Mouse (Mus musculus): Measurements from ENCODE around the gene Atp13a5. TPM values are rescaled to one million over a fixed set of nuclear protein-coding genes. Genes with fewer than 3 reads are reported as not detected.

The Atp13a5 gene
- polyA plus RNA-seq (2014; fragmentation: Nextera tagmentation; extraction: Ambion mirVana): 0.08 and 0.32 TPM in 2 replicates

DNA sequence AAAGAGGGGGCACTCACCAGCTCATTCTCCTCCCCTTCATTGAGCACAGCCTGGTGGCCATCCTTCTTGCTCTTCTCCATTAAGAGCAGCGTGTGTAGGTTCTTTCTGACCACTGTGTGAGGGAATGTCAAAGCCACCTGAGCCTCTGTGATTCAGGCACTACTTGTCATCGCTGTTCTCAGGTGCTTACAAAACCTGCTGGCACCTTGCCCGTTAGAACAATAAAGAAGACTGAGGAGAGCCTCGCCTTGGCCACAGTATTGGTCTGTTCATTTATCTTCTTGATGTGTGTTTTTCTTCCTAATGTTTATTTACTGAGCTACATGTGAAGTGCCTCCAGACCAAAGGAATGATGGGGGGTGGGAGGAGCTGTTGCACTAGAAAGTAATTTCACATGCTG is at the start of gene Atp13a5:
Atp13a5 (minus strand) TSS at position 275 of the 400 bp plus-strand sequence.
- Histone ChIP-seq H3K27ac (ENCODE audit: low read depth, low read length) (no peak within 1 kb of the TSS; the same call in 1 of the 2 replicates), H3K9ac (ENCODE audit: low read depth, low read length) (no peak within 1 kb of the TSS), H3K4me1 (replicated peaks; ENCODE audit: control insufficient read depth, insufficient read depth, low read length) (no peaks in the 10 kb centered on the region), H3K9me3 (ENCODE audit: control insufficient read depth, low read length) (no peaks in the 10 kb centered on the region), H3K4me3 (ENCODE audit: low read depth, low read length) (no peak within 1 kb of the TSS), H3K27me3 (ENCODE audit: control insufficient read depth, insufficient read depth, low read length) (no peaks in the 10 kb centered on the region), H3K36me3 (ENCODE audit: control insufficient read depth, insufficient read depth, low read length) (no peaks in the 10 kb centered on the region), H3K4me2 (replicated peaks; ENCODE audit: low read depth, low read length) (no peak within 1 kb of the TSS)
- DNase-seq (ENCODE audit: low spot score): no peak
- ATAC-seq (ENCODE audit: low FRiP score): no peak
- WGBS: 78% methylated on average over 4 of the region's 4 CpGs

DNA sequence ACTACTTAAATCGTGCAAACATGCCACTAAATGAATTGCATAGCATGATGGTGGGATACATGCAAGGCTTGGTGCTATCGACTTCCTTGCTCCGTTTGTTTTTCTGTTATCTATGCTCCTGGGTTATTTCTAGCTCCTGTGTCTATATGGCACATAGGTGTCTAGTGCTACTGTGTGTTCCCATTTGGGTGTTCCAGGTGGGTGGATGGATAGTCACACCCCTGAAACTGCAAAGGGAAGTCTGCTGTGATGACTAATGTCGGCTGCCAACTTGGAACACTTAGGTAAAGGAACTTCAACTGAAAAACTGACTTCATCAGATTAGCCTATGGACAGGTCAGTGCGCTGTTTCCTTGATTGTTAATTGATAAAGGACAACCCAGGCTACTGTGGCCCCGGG is 36.3 kb upstream of the Atp13a5 start:
- no peaks in the 10 kb centered on the region for H3K9me3 ChIP-seq (ENCODE audit: control insufficient read depth, low read length)
- WGBS: 89% methylated on average over 6 of the region's 6 CpGs

GRCm38 (mm10) chr16:29407319-29407718 is 28.8 kb upstream of the Atp13a5 start:
- no peak for ATAC-seq (ENCODE audit: low FRiP score)
- Histone ChIP-seq H3K9me3 (ENCODE audit: control insufficient read depth, low read length) (no peaks in the 10 kb centered on the region), H3K4me3 (ENCODE audit: low read depth, low read length) (no peak overlapping the region), H3K27me3 (ENCODE audit: control insufficient read depth, insufficient read depth, low read length) (no peaks in the 10 kb centered on the region), H3K9ac (ENCODE audit: low read depth, low read length) (no peak overlapping the region), H3K4me1 (replicated peaks; ENCODE audit: control insufficient read depth, insufficient read depth, low read length) (no peaks in the 10 kb centered on the region), H3K4me2 (replicated peaks; ENCODE audit: low read depth, low read length) (no peak overlapping the region), H3K27ac (ENCODE audit: low read depth, low read length) (no peak overlapping the region), H3K36me3 (ENCODE audit: control insufficient read depth, insufficient read depth, low read length) (no peaks in the 10 kb centered on the region)
- 96% methylated on average over 10 of the region's 10 CpGs for WGBS
- no peak for DNase-seq (ENCODE audit: low spot score)

More for the DNA sequence above, 36.3 kb upstream of the Atp13a5 start:
- H3K4me3 ChIP-seq (ENCODE audit: low read depth, low read length): no peak overlapping the region
- no peaks in the 10 kb centered on the region for H3K27me3 ChIP-seq (ENCODE audit: control insufficient read depth, insufficient read depth, low read length)
- H3K27ac ChIP-seq (ENCODE audit: low read depth, low read length): no peak overlapping the region
- no peaks in the 10 kb centered on the region for H3K4me1 ChIP-seq (replicated peaks; ENCODE audit: control insufficient read depth, insufficient read depth, low read length)
- DNase-seq (ENCODE audit: low spot score): no peak
- H3K4me2 ChIP-seq (replicated peaks; ENCODE audit: low read depth, low read length): no peak overlapping the region
- H3K9ac ChIP-seq (ENCODE audit: low read depth, low read length): no peak overlapping the region
- H3K36me3 ChIP-seq (ENCODE audit: control insufficient read depth, insufficient read depth, low read length): no peaks in the 10 kb centered on the region
- ATAC-seq (ENCODE audit: low FRiP score): no peak

DNA sequence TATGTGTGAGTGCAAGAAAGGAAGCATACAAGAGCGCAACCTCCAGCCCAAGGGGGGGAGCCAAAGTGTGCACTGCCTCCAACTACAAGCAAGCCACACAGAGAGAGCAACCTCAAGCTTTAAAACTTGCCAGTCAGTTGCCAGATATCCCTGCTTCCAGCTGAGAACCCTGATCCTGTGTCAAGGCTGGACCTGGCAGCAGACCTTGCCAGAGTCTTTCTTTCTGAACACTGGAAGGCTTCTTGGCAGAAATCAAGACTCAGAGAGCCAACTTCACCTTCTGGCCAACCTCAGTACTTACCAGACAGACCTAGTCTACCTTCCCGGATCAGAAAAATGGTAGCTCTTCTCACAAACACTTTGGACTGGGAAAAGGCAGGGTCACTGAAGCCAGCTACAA is 20.5 kb upstream of the Atp13a5 start:
- Histone ChIP-seq H3K9me3 (ENCODE audit: control insufficient read depth, low read length) (no peaks in the 10 kb centered on the region), H3K4me1 (replicated peaks; ENCODE audit: control insufficient read depth, insufficient read depth, low read length) (no peaks in the 10 kb centered on the region), H3K9ac (ENCODE audit: low read depth, low read length) (no peak overlapping the region), H3K36me3 (ENCODE audit: control insufficient read depth, insufficient read depth, low read length) (no peaks in the 10 kb centered on the region), H3K27ac (ENCODE audit: low read depth, low read length) (no peak overlapping the region), H3K27me3 (ENCODE audit: control insufficient read depth, insufficient read depth, low read length) (no peaks in the 10 kb centered on the region), H3K4me3 (ENCODE audit: low read depth, low read length) (no peak overlapping the region), H3K4me2 (replicated peaks; ENCODE audit: low read depth, low read length) (no peak overlapping the region)
- WGBS: 98% methylated on average over 2 of the region's 2 CpGs
- ATAC-seq (ENCODE audit: low FRiP score) (no peak), DNase-seq (ENCODE audit: low spot score) (no peak)

DNA sequence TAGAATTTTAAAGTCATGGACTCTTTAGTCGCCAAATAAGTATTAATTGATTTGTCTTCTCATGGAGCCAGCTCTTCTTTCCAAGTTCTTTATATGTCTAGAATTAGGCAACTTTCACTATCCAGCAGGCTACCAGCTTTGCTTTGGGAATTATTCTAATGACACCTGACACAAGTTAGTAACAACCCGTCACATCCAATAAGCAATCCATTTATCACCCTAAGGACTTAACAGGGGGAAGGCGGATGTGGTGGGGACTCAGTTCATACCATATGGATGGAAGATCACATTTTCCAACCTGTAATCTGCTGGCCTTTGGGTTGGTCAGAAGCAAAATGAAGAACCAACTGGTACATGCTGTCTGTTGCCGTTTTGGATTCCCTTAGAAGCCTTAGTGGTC is 6.2 kb upstream of the Atp13a5 start:
- Histone ChIP-seq H3K4me3 (ENCODE audit: low read depth, low read length) (no peak overlapping the region), H3K9me3 (ENCODE audit: control insufficient read depth, low read length) (no peaks in the 10 kb centered on the region), H3K36me3 (ENCODE audit: control insufficient read depth, insufficient read depth, low read length) (no peaks in the 10 kb centered on the region), H3K4me1 (replicated peaks; ENCODE audit: control insufficient read depth, insufficient read depth, low read length) (no peaks in the 10 kb centered on the region), H3K27me3 (ENCODE audit: control insufficient read depth, insufficient read depth, low read length) (no peaks in the 10 kb centered on the region), H3K4me2 (replicated peaks; ENCODE audit: low read depth, low read length) (no peak overlapping the region), H3K9ac (ENCODE audit: low read depth, low read length) (no peak overlapping the region), H3K27ac (ENCODE audit: low read depth, low read length) (no peak overlapping the region)
- DNase-seq (ENCODE audit: low spot score) (no peak), ATAC-seq (ENCODE audit: low FRiP score) (no peak)
- WGBS: 94% methylated on average over 4 of the region's 4 CpGs

GRCm38 (mm10) chr16:29374636-29375035 is 3.9 kb downstream of the Atp13a5 start:
- Histone ChIP-seq H3K9ac (ENCODE audit: low read depth, low read length) (no peak overlapping the region), H3K36me3 (ENCODE audit: control insufficient read depth, insufficient read depth, low read length) (no peaks in the 10 kb centered on the region), H3K27ac (ENCODE audit: low read depth, low read length) (no peak overlapping the region), H3K4me1 (replicated peaks; ENCODE audit: control insufficient read depth, insufficient read depth, low read length) (no peaks in the 10 kb centered on the region), H3K27me3 (ENCODE audit: control insufficient read depth, insufficient read depth, low read length) (no peaks in the 10 kb centered on the region), H3K4me3 (ENCODE audit: low read depth, low read length) (no peak overlapping the region), H3K9me3 (ENCODE audit: control insufficient read depth, low read length) (no peaks in the 10 kb centered on the region), H3K4me2 (replicated peaks; ENCODE audit: low read depth, low read length) (no peak overlapping the region)
- no peak for ATAC-seq (ENCODE audit: low FRiP score)
- WGBS: 88% methylated on average over 8 of the region's 8 CpGs
- DNase-seq (ENCODE audit: low spot score): no peak

- DNase-seq (ENCODE audit: low spot score): no peak
- Histone ChIP-seq H3K4me1 (replicated peaks; ENCODE audit: control insufficient read depth, insufficient read depth, low read length) (no peaks in the 10 kb centered on the region), H3K27me3 (ENCODE audit: control insufficient read depth, insufficient read depth, low read length) (no peaks in the 10 kb centered on the region), H3K9me3 (ENCODE audit: control insufficient read depth, low read length) (no peaks in the 10 kb centered on the region), H3K36me3 (ENCODE audit: control insufficient read depth, insufficient read depth, low read length) (no peaks in the 10 kb centered on the region), H3K4me3 (ENCODE audit: low read depth, low read length) (no peak overlapping the region), H3K4me2 (replicated peaks; ENCODE audit: low read depth, low read length) (no peak overlapping the region), H3K9ac (ENCODE audit: low read depth, low read length) (no peak overlapping the region), H3K27ac (ENCODE audit: low read depth, low read length) (no peak overlapping the region)
- WGBS: 89% methylated on average over 3 of the region's 3 CpGs
- no peak for ATAC-seq (ENCODE audit: low FRiP score)
Observed at GRCm38 (mm10) chr16:29331351-29332044, 47.0 kb downstream of the Atp13a5 start.

- 81% methylated on average over 5 of the region's 5 CpGs for WGBS
- no peak for DNase-seq (ENCODE audit: low spot score)
Observed at GRCm38 (mm10) chr16:29330948-29331347, 47.6 kb downstream of the Atp13a5 start.

GRCm38 (mm10) chr16:29329213-29329612 is 49.3 kb downstream of the Atp13a5 start:
- DNase-seq (ENCODE audit: low spot score) (no peak), ATAC-seq (ENCODE audit: low FRiP score) (no peak)
- 88% methylated on average over 2 of the region's 2 CpGs for WGBS
- H3K9ac ChIP-seq (ENCODE audit: low read depth, low read length): no peak overlapping the region
- no peaks in the 10 kb centered on the region for H3K27me3 ChIP-seq (ENCODE audit: control insufficient read depth, insufficient read depth, low read length)
- no peak overlapping the region for H3K4me3 ChIP-seq (ENCODE audit: low read depth, low read length)
- no peaks in the 10 kb centered on the region for H3K4me1 ChIP-seq (replicated peaks; ENCODE audit: control insufficient read depth, insufficient read depth, low read length)
- H3K4me2 ChIP-seq (replicated peaks; ENCODE audit: low read depth, low read length): no peak overlapping the region
- H3K27ac ChIP-seq (ENCODE audit: low read depth, low read length): no peak overlapping the region
- H3K36me3 ChIP-seq (ENCODE audit: control insufficient read depth, insufficient read depth, low read length): no peaks in the 10 kb centered on the region
- no peaks in the 10 kb centered on the region for H3K9me3 ChIP-seq (ENCODE audit: control insufficient read depth, low read length)

More at GRCm38 (mm10) chr16:29330948-29331347, 47.6 kb downstream of the Atp13a5 start:
- no peaks in the 10 kb centered on the region for H3K4me1 ChIP-seq (replicated peaks; ENCODE audit: control insufficient read depth, insufficient read depth, low read length)
- H3K27ac ChIP-seq (ENCODE audit: low read depth, low read length): no peak overlapping the region
- ATAC-seq (ENCODE audit: low FRiP score): no peak
- no peak overlapping the region for H3K4me2 ChIP-seq (replicated peaks; ENCODE audit: low read depth, low read length)
- H3K27me3 ChIP-seq (ENCODE audit: control insufficient read depth, insufficient read depth, low read length): no peaks in the 10 kb centered on the region
- H3K36me3 ChIP-seq (ENCODE audit: control insufficient read depth, insufficient read depth, low read length): no peaks in the 10 kb centered on the region
- H3K9ac ChIP-seq (ENCODE audit: low read depth, low read length): no peak overlapping the region
- no peak overlapping the region for H3K4me3 ChIP-seq (ENCODE audit: low read depth, low read length)
- no peaks in the 10 kb centered on the region for H3K9me3 ChIP-seq (ENCODE audit: control insufficient read depth, low read length)

Measured in hindbrain, embryonic 11.5 days (tissue).